Mouse (Mus musculus): ENCODE results near the gene Rfesd. TPM values are rescaled to one million over a fixed set of nuclear protein-coding genes. Genes with fewer than 3 reads are reported as not detected.

The Rfesd gene
- polyA plus RNA-seq, 1 experiment from 2014 or later = 30.5 TPM

- Histone ChIP-seq H3K27me3 (replicated peaks) (no peaks in the 10 kb centered on the region), H3K36me3 (no peaks in the 10 kb centered on the region), H3K4me3 (replicated peaks) (no peak overlapping the region), H3K9ac (no peak overlapping the region), H3K4me2 (no peak overlapping the region), H3K27ac (no peak overlapping the region), H3K9me3 (no peaks in the 10 kb centered on the region), H3K4me1 (no peaks in the 10 kb centered on the region)
- ATAC-seq (ENCODE audit: insufficient read depth, low FRiP score, low read depth) = no peak
- WGBS = 35% methylated on average over 1 of the region's 1 CpGs
Observed at GRCm38 (mm10) chr13:76042455-76042854, 23.9 kb upstream of the Rfesd start.

GRCm38 (mm10) chr13:76024588-76024987 lies 6.1 kb upstream of the Rfesd start:
- H3K36me3 ChIP-seq = no peaks in the 10 kb centered on the region

GRCm38 (mm10) chr13:76021782-76022181 lies 3.3 kb upstream of the Rfesd start:
- WGBS = 88% methylated on average over 2 of the region's 2 CpGs
- Histone ChIP-seq H3K4me3 (replicated peaks) (no peak overlapping the region), H3K4me1 (no peaks in the 10 kb centered on the region), H3K9ac (no peak overlapping the region), H3K9me3 (no peaks in the 10 kb centered on the region), H3K4me2 (no peak overlapping the region), H3K27ac (no peak overlapping the region), H3K36me3 (no peaks in the 10 kb centered on the region), H3K27me3 (replicated peaks) (no peaks in the 10 kb centered on the region)
- ATAC-seq (ENCODE audit: insufficient read depth, low FRiP score, low read depth) = no peak

More at GRCm38 (mm10) chr13:76024588-76024987, 6.1 kb upstream of the Rfesd start:
- WGBS = 69% methylated on average over 3 of the region's 3 CpGs
- no peak overlapping the region for H3K27ac ChIP-seq
- no peak for ATAC-seq (ENCODE audit: insufficient read depth, low FRiP score, low read depth)
- no peak overlapping the region for H3K4me2 ChIP-seq
- no peak overlapping the region for H3K9ac ChIP-seq
- H3K27me3 ChIP-seq (replicated peaks) = no peaks in the 10 kb centered on the region
- H3K9me3 ChIP-seq = no peaks in the 10 kb centered on the region
- H3K4me3 ChIP-seq (replicated peaks) = no peak overlapping the region
- H3K4me1 ChIP-seq = no peaks in the 10 kb centered on the region

- Histone ChIP-seq H3K4me1 (no peaks in the 10 kb centered on the region), H3K4me3 (replicated peaks) (peak overlapping the region; percentile 73), H3K9me3 (no peaks in the 10 kb centered on the region), H3K27me3 (replicated peaks) (no peaks in the 10 kb centered on the region), H3K9ac (no peak overlapping the region), H3K36me3 (no peaks in the 10 kb centered on the region), H3K27ac (no peak overlapping the region), H3K4me2 (peak overlapping the region; percentile 64)
- WGBS = 38% methylated on average over 5 of the region's 5 CpGs
- ATAC-seq (ENCODE audit: insufficient read depth, low FRiP score, low read depth) = peak; percentile 25; the same call in 1 of the 2 replicates
Observed at GRCm38 (mm10) chr13:76018844-76019400, 403 bp upstream of the Rfesd start.

GRCm38 (mm10) chr13:76017465-76017864 lies 1.1 kb downstream of the Rfesd start:
- WGBS = 46% methylated on average over 4 of the region's 4 CpGs
- Histone ChIP-seq H3K9ac (peak overlapping the region; percentile 85; the same call in 1 of the 2 replicates), H3K27ac (peak overlapping the region; percentile 95), H3K4me3 (replicated peaks) (peak overlapping the region; percentile 73), H3K4me1 (no peaks in the 10 kb centered on the region), H3K4me2 (peak overlapping the region; percentile 64), H3K36me3 (no peaks in the 10 kb centered on the region), H3K27me3 (replicated peaks) (no peaks in the 10 kb centered on the region), H3K9me3 (no peaks in the 10 kb centered on the region)
- peak; percentile 45; the same call in 1 of the 2 replicates for ATAC-seq (ENCODE audit: insufficient read depth, low FRiP score, low read depth)

- no peaks in the 10 kb centered on the region for H3K36me3 ChIP-seq
- no peak overlapping the region for H3K4me3 ChIP-seq (replicated peaks)
- 55% methylated on average over 2 of the region's 2 CpGs for WGBS
- H3K9ac ChIP-seq = no peak overlapping the region
- ATAC-seq (ENCODE audit: insufficient read depth, low FRiP score, low read depth) = no peak
- no peak overlapping the region for H3K4me2 ChIP-seq
- no peaks in the 10 kb centered on the region for H3K27me3 ChIP-seq (replicated peaks)
- no peak overlapping the region for H3K27ac ChIP-seq
- H3K4me1 ChIP-seq = no peaks in the 10 kb centered on the region
- H3K9me3 ChIP-seq = no peaks in the 10 kb centered on the region
Observed at GRCm38 (mm10) chr13:76014511-76014910, 4.0 kb downstream of the Rfesd start.

GRCm38 (mm10) chr13:76003272-76003671 lies 15.2 kb downstream of the Rfesd start:
- Histone ChIP-seq H3K4me3 (replicated peaks) (no peak overlapping the region), H3K36me3 (no peaks in the 10 kb centered on the region), H3K4me2 (no peak overlapping the region), H3K27me3 (replicated peaks) (no peaks in the 10 kb centered on the region), H3K4me1 (no peaks in the 10 kb centered on the region), H3K9ac (no peak overlapping the region), H3K9me3 (no peaks in the 10 kb centered on the region), H3K27ac (no peak overlapping the region)
- no peak for ATAC-seq (ENCODE audit: insufficient read depth, low FRiP score, low read depth)
- WGBS = 67% methylated on average over 3 of the region's 3 CpGs

- no peak overlapping the region for H3K27ac ChIP-seq
- H3K36me3 ChIP-seq = no peaks in the 10 kb centered on the region
- H3K4me1 ChIP-seq = no peaks in the 10 kb centered on the region
- H3K9me3 ChIP-seq = no peaks in the 10 kb centered on the region
- H3K9ac ChIP-seq = no peak overlapping the region
- 55% methylated on average over 9 of the region's 9 CpGs for WGBS
- H3K4me3 ChIP-seq (replicated peaks) = no peak overlapping the region
- H3K27me3 ChIP-seq (replicated peaks) = no peaks in the 10 kb centered on the region
- no peak for ATAC-seq (ENCODE audit: insufficient read depth, low FRiP score, low read depth)
- no peak overlapping the region for H3K4me2 ChIP-seq
Observed at GRCm38 (mm10) chr13:75992169-75993028, 26.1 kb downstream of the Rfesd start.

GRCm38 (mm10) chr13:75988096-75988495 lies 30.4 kb downstream of the Rfesd start:
- 89% methylated on average over 1 of the region's 1 CpGs for WGBS
- Histone ChIP-seq H3K4me1 (no peaks in the 10 kb centered on the region), H3K9ac (no peak overlapping the region), H3K4me3 (replicated peaks) (no peak overlapping the region), H3K9me3 (no peaks in the 10 kb centered on the region), H3K27ac (no peak overlapping the region), H3K4me2 (no peak overlapping the region), H3K36me3 (no peaks in the 10 kb centered on the region), H3K27me3 (replicated peaks) (no peaks in the 10 kb centered on the region)
- ATAC-seq (ENCODE audit: insufficient read depth, low FRiP score, low read depth) = no peak

GRCm38 (mm10) chr13:75981901-75982300 lies 36.6 kb downstream of the Rfesd start:
- Histone ChIP-seq H3K27me3 (replicated peaks) (no peaks in the 10 kb centered on the region), H3K36me3 (no peaks in the 10 kb centered on the region), H3K9me3 (no peaks in the 10 kb centered on the region), H3K4me3 (replicated peaks) (no peak overlapping the region), H3K27ac (no peak overlapping the region), H3K4me1 (no peaks in the 10 kb centered on the region), H3K9ac (no peak overlapping the region), H3K4me2 (no peak overlapping the region)
- no peak for ATAC-seq (ENCODE audit: insufficient read depth, low FRiP score, low read depth)

- Histone ChIP-seq H3K4me2 (no peak overlapping the region), H3K27ac (no peak overlapping the region), H3K27me3 (replicated peaks) (no peaks in the 10 kb centered on the region), H3K36me3 (no peaks in the 10 kb centered on the region), H3K4me3 (replicated peaks) (no peak overlapping the region), H3K9me3 (no peaks in the 10 kb centered on the region), H3K9ac (no peak overlapping the region), H3K4me1 (no peaks in the 10 kb centered on the region)
- no peak for ATAC-seq (ENCODE audit: insufficient read depth, low FRiP score, low read depth)
- WGBS = 50% methylated on average over 2 of the region's 2 CpGs
Observed at GRCm38 (mm10) chr13:75976649-75977048, 41.9 kb downstream of the Rfesd start.

- Histone ChIP-seq H3K27me3 (replicated peaks) (no peaks in the 10 kb centered on the region), H3K9ac (no peak overlapping the region), H3K27ac (no peak overlapping the region), H3K4me2 (no peak overlapping the region), H3K36me3 (no peaks in the 10 kb centered on the region), H3K4me1 (no peaks in the 10 kb centered on the region), H3K4me3 (replicated peaks) (no peak overlapping the region), H3K9me3 (no peaks in the 10 kb centered on the region)
- WGBS = 66% methylated on average over 2 of the region's 2 CpGs
- no peak for ATAC-seq (ENCODE audit: insufficient read depth, low FRiP score, low read depth)
Observed at GRCm38 (mm10) chr13:75976218-75976617, 42.3 kb downstream of the Rfesd start.
